Comparison of ENCODE assay signal across 8 mouse cellular contexts in genomic region chr10:80658841-80659202, GRCm38 (mm10). TPM values are rescaled to one million over a fixed set of nuclear protein-coding genes. Genes with fewer than 3 reads are reported as not detected.
DNase-seq lines count a peak whose midpoint lies in the region; ATAC-seq and TF ChIP-seq lines count a peak whose summit lies in the region.

No protein-coding gene starts in this region.

- H3K27ac ChIP-seq in kidney, adult 2 months (ENCODE audit: insufficient read depth, low read depth, low read length): peak overlapping the region; percentile 72
- peak overlapping the region; percentile 21; the same call in 1 of the 2 replicates for H3K27ac ChIP-seq in forebrain, embryonic 16.5 days (ENCODE audit: low read length)

- peak; percentile 63 for DNase-seq in kidney, adult 2 months
- no peak for DNase-seq in kidney, adult 8-10 months
- peak; percentile 64 for DNase-seq in ES-CJ7 (ENCODE audit: low read depth, low spot score)
- DNase-seq in ovary, postnatal 36 days (ENCODE audit: low spot score): no peak
- DNase-seq in frontal cortex, adult 2 months (ENCODE audit: extremely low spot score in 1 of 2, low spot score in 1 of 2): no peak
- DNase-seq in adrenal gland, adult 8-10 months: no peak

- H3K27me3 ChIP-seq in kidney, adult 2 months (replicated peaks; ENCODE audit: control insufficient read depth, insufficient read depth, low read length): no peaks in the 10 kb centered on the region
- H3K27me3 ChIP-seq in forebrain, embryonic 16.5 days (replicated peaks; ENCODE audit: control insufficient read depth, insufficient read depth, low read length): no peaks in the 10 kb centered on the region

- no peak overlapping the region for H3K9ac ChIP-seq in forebrain, embryonic 16.5 days (replicated peaks; ENCODE audit: low read depth, low read length)

- no peak for TF ChIP-seq POLR2A in kidney, adult 2 months (IDR thresholded peaks at IDR 0.05; ENCODE audit: low read depth, low read length)

- ATAC-seq in forebrain, embryonic 16.5 days: no peak
- ATAC-seq in monocyte, adult 5-6 weeks (replicated peaks; ENCODE audit: insufficient number of reproducible peaks, low FRiP score, low TSS enrichment, poor library complexity, severe bottlenecking): peak; percentile 42

- H3K36me3 ChIP-seq in kidney, adult 2 months (ENCODE audit: control insufficient read depth, insufficient read depth, low read length): no peaks in the 10 kb centered on the region
- H3K36me3 ChIP-seq in forebrain, embryonic 16.5 days (ENCODE audit: control insufficient read depth, insufficient read depth): no peaks in the 10 kb centered on the region

- peaks cover 45% of the 10 kb centered on the region for H3K4me1 ChIP-seq in kidney, adult 2 months (ENCODE audit: control insufficient read depth, insufficient read depth, low read length)
- H3K4me1 ChIP-seq in forebrain, embryonic 16.5 days (replicated peaks; ENCODE audit: control insufficient read depth, insufficient read depth, low read length): peaks cover 24% of the 10 kb centered on the region

- H3K9me3 ChIP-seq in forebrain, embryonic 16.5 days (ENCODE audit: control insufficient read depth, low read length): no peaks in the 10 kb centered on the region

- no peak overlapping the region for H3K4me3 ChIP-seq in kidney, adult 2 months (ENCODE audit: insufficient read depth, low read depth, low read length)
- no peak overlapping the region for H3K4me3 ChIP-seq in forebrain, embryonic 16.5 days (replicated peaks; ENCODE audit: low read length)

- 29% methylated on average over 4 of the region's 4 CpGs for WGBS in kidney, adult 2 months
- 77% methylated on average over 4 of the region's 4 CpGs for WGBS in forebrain, embryonic 16.5 days

- H3K4me2 ChIP-seq in forebrain, embryonic 16.5 days (ENCODE audit: low read length): no peak overlapping the region

- no peak for TF ChIP-seq CTCF in kidney, adult 2 months (conservative IDR thresholded peaks at IDR 0.05; ENCODE audit: insufficient read depth, insufficient read length, low read depth, low read length)

RNA-seq across cellular contexts. Expression of gene Btbd2, which starts 2.0 kb away (rescaled TPM):
- 77.7 and 80.7 TPM in 2 replicates for polyA plus RNA-seq in kidney, adult 2 months (2012; rRNA removed)
- 75.2 and 79.7 TPM in 2 replicates for polyA plus RNA-seq in forebrain, embryonic 16.5 days (2015; fragmentation: Nextera tagmentation; extraction: Ambion mirVana)
- 14.6 to 23.9 TPM (median 23.1 TPM) in 3 replicates for total RNA-seq in monocyte, adult 5-6 weeks (2017)
- polyA plus RNA-seq in frontal cortex, adult 2 months (2012; rRNA removed): 108 and 109 TPM in 2 replicates
- total RNA-seq in adrenal gland, adult 8-10 months (2022): 10 to 100 TPM; 63.4 to 94.6 (median 79.1) TPM

RNA-seq across cellular contexts. Expression of gene Mknk2, which starts 19.1 kb away (rescaled TPM):
- polyA plus RNA-seq in kidney, adult 2 months (2012; rRNA removed): 163 and 210 TPM in 2 replicates
- 57.1 and 61.2 TPM in 2 replicates for polyA plus RNA-seq in forebrain, embryonic 16.5 days (2015; fragmentation: Nextera tagmentation; extraction: Ambion mirVana)
- total RNA-seq in monocyte, adult 5-6 weeks (2017): 56.7 to 115 TPM (median 94.0 TPM) in 3 replicates
- polyA plus RNA-seq in frontal cortex, adult 2 months (2012; rRNA removed): 43.8 and 51.6 TPM in 2 replicates
- total RNA-seq in adrenal gland, adult 8-10 months (2022): 100 to 1,000 TPM; 106 to 157 (median 123) TPM

RNA-seq across cellular contexts. Expression of gene Csnk1g2, which starts 36.2 kb away (rescaled TPM):
- polyA plus RNA-seq in kidney, adult 2 months (2012; rRNA removed): 166 and 193 TPM in 2 replicates
- polyA plus RNA-seq in forebrain, embryonic 16.5 days (2015; fragmentation: Nextera tagmentation; extraction: Ambion mirVana): 91.3 and 96.9 TPM in 2 replicates
- total RNA-seq in monocyte, adult 5-6 weeks (2017): 174 to 193 TPM (median 192 TPM) in 3 replicates
- 252 and 270 TPM in 2 replicates for polyA plus RNA-seq in frontal cortex, adult 2 months (2012; rRNA removed)
- 100 to 1,000 TPM; 157 to 173 (median 165) TPM for total RNA-seq in adrenal gland, adult 8-10 months (2022)

RNA-seq across cellular contexts. Expression of gene Mob3a, which starts 43.0 kb away (rescaled TPM):
- polyA plus RNA-seq in kidney, adult 2 months (2012; rRNA removed): 14.3 and 19.5 TPM in 2 replicates
- 56.9 and 59.4 TPM in 2 replicates for polyA plus RNA-seq in forebrain, embryonic 16.5 days (2015; fragmentation: Nextera tagmentation; extraction: Ambion mirVana)
- total RNA-seq in monocyte, adult 5-6 weeks (2017): 57.4 to 129 TPM (median 87.2 TPM) in 3 replicates
- 9.1 and 10.6 TPM in 2 replicates for polyA plus RNA-seq in frontal cortex, adult 2 months (2012; rRNA removed)
- 10 to 100 TPM; 16.2 to 33.5 (median 25.7) TPM for total RNA-seq in adrenal gland, adult 8-10 months (2022)

RNA-seq across cellular contexts. Expression of gene Izumo4, which starts 43.2 kb away (rescaled TPM):
- 36.8 and 39.5 TPM in 2 replicates for polyA plus RNA-seq in kidney, adult 2 months (2012; rRNA removed)
- polyA plus RNA-seq in forebrain, embryonic 16.5 days (2015; fragmentation: Nextera tagmentation; extraction: Ambion mirVana): 32.5 and 44.1 TPM in 2 replicates
- 10.6 to 17.9 TPM (median 17.1 TPM) in 3 replicates for total RNA-seq in monocyte, adult 5-6 weeks (2017)
- polyA plus RNA-seq in frontal cortex, adult 2 months (2012; rRNA removed): 99.6 and 108 TPM in 2 replicates
- 10 to 100 TPM; 19.3 to 46.2 (median 33.3) TPM for total RNA-seq in adrenal gland, adult 8-10 months (2022)

Comparison
In these comparisons a context has a peak if more than half of its experiments do, and no peak if none do; other contexts are left out.
1. DNase-seq: peak in kidney, adult 2 months (single experiment) and ES-CJ7 (single experiment); none in kidney, adult 8-10 months (0 of 2), ovary, postnatal 36 days (single experiment), frontal cortex, adult 2 months (0 of 2) and adrenal gland, adult 8-10 months (single experiment).